Mouse (Mus musculus) forelimb bud, embryonic 11.5 days (tissue): ENCODE data around the gene Crkl.
A peak's percentile ranks its signal among the peaks of the same experiment; 100 is the strongest.

Source experiments
- DNase-seq: peaks from one replicate; pipeline ENCODE4 v3.0.0-alpha.2; 2012; ENCODE audit warnings: low read depth, low spot score

Gene Crkl

GRCm38 (mm10) chr16:17451541-17452372 is at the start of gene Crkl:
Gene Crkl, plus strand, starts transcription at chr16:17451987.
- DNase-seq = peak; percentile 99

- DNase-seq = peak; percentile 46
These were observed 48.9 kb upstream of the Crkl start for GRCm38 (mm10) chr16:17402855-17403254.

- peak; percentile 43 for DNase-seq
These were observed 46.5 kb upstream of the Crkl start for GRCm38 (mm10) chr16:17405271-17405696.

GRCm38 (mm10) chr16:17405736-17406443 is 45.9 kb upstream of the Crkl start, which contains the start of the genes Snap29 and Pi4ka:
Gene Snap29, plus strand, starts transcription at chr16:17405986.
Gene Pi4ka, minus strand, starts transcription at chr16:17406314.
- peak; percentile 98 for DNase-seq

- no peak for DNase-seq
These were observed 45.1 kb upstream of the Crkl start for GRCm38 (mm10) chr16:17406512-17407231.

- DNase-seq = no peak
These were observed 42.7 kb upstream of the Crkl start for GRCm38 (mm10) chr16:17409046-17409445.

- DNase-seq = no peak
These were observed 41.6 kb upstream of the Crkl start for GRCm38 (mm10) chr16:17410209-17410608.

- DNase-seq = no peak
These were observed 28.8 kb upstream of the Crkl start for GRCm38 (mm10) chr16:17423021-17423420.

- no peak for DNase-seq
These were observed 19.2 kb upstream of the Crkl start for GRCm38 (mm10) chr16:17432576-17432975.

- peak; percentile 35 for DNase-seq
These were observed 557 bp downstream of the Crkl start for GRCm38 (mm10) chr16:17452373-17452715.

GRCm38 (mm10) chr16:17456901-17457300 is 5.1 kb downstream of the Crkl start:
- no peak for DNase-seq

- DNase-seq = no peak
These were observed 8.5 kb downstream of the Crkl start for GRCm38 (mm10) chr16:17460254-17460653.

- DNase-seq = no peak
These were observed 9.8 kb downstream of the Crkl start for GRCm38 (mm10) chr16:17461596-17461995.

- DNase-seq = no peak
These were observed 11.4 kb downstream of the Crkl start for GRCm38 (mm10) chr16:17463184-17463583.

GRCm38 (mm10) chr16:17466875-17467663 is 15.3 kb downstream of the Crkl start:
- no peak for DNase-seq

- no peak for DNase-seq
These were observed 20.7 kb downstream of the Crkl start for GRCm38 (mm10) chr16:17472498-17472897.

GRCm38 (mm10) chr16:17474091-17474490 is 22.3 kb downstream of the Crkl start:
- no peak for DNase-seq

- no peak for DNase-seq
These were observed 23.0 kb downstream of the Crkl start for GRCm38 (mm10) chr16:17474761-17475160.

GRCm38 (mm10) chr16:17475326-17475725 is 23.5 kb downstream of the Crkl start:
- DNase-seq = no peak

GRCm38 (mm10) chr16:17478331-17478943 is 26.6 kb downstream of the Crkl start:
- DNase-seq = no peak

- no peak for DNase-seq
These were observed 29.7 kb downstream of the Crkl start for GRCm38 (mm10) chr16:17481465-17481864.
